Mouse (Mus musculus) central nervous system, embryonic 18 days (tissue): ENCODE results near the gene Tmed3. TPM values are rescaled to one million over a fixed set of nuclear protein-coding genes. Genes with fewer than 3 reads are reported as not detected.

Experiments
- polyA plus RNA-seq: library from polyadenylated mRNA; depleted of rRNA; stranded (reverse); fragments of >200 nt; gene quantifications from 2 replicates; pipeline ENCODE4 v1.2.3, GENCODE M21; 2012; rRNA removed

The Tmed3 gene
- polyA plus RNA-seq = 45.2 and 50.6 TPM in 2 replicates

DNA sequence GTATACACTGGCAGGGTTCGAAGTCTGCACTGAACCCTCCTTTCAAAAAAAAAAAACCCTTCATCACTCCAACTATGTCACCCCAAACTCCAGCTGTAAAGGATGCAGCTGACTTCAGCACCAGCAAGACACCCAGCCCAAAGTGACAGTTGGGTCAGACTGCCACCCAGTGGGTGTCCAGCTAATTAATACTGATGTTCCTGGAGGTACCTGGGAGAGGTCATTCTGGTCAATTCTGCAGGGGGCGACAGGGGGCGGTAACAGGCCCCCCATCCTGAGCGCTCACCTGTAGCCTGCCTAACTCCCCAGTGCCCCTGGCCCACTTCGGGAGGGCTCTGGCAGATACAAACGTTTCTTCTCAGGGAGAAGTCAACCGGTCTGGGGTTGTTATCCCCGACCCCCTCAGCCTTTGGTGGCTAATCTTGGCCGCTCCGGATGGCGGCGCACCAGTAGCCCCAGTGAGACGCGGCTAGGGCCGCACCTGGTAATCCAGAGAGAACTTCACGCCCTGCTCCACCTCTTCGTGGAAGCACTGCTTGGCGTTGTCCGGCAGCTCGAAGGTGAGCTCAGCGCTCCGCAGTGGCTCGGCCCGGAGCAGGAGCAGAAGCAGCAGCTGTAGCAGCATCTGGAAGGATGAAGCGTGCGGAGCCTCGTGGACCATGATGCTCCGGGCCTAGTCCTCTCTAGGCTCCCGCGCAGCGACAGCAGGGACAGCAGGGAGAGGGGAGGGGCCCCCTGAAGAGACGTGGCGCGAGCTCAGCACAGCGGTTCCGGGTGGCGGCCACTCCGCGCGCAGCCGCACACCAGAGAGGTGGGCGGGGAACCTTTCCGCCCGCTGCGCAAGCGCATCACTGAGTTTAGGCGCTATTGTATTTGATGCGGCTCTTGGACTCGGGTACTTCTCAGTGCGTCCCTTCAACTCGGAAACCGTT is at the start of gene Tmed3:
Gene Tmed3, minus strand, starts transcription at position 804 of the 932 bp plus-strand sequence.

DNA sequence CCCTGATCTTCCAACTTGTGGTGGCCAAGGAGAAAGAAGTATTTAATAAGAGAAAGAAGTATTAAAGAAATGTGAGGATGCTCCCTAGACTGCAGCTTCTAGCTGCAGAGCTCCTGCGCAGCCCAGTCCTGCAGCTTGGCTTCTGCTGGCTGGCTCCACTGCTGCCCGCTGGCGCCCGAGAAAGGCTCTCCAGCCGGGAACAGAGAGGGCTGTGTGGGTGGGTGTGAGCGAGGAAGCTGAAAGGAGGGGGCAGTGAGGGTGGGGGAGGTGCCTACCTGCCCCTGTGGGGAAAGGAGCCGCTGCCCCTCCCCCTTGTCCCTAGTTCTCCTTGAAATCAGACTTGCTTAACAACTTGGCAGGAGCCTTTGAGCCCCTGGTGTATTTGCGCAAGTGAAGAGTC is 33.4 kb upstream of the Tmed3 start, which contains the start of gene Ankrd34c:
Gene Ankrd34c, minus strand, starts transcription at position 181 of the 400 bp plus-strand sequence.

Other genes with a start within 250 kb of the Tmed3 start
- 2.7 TPM in 2 replicates for gene Minar1, start 81.9 kb downstream of the Tmed3 start, polyA plus RNA-seq
- gene Ankrd34c, start 33.4 kb upstream of the Tmed3 start, polyA plus RNA-seq = 0.65 and 0.87 TPM in 2 replicates
- 15.5 and 16.5 TPM in 2 replicates for gene Rasgrf1, start 204.8 kb upstream of the Tmed3 start, polyA plus RNA-seq